ENCODE assay signal across 25 mouse cellular contexts in the genomic region with DNA sequence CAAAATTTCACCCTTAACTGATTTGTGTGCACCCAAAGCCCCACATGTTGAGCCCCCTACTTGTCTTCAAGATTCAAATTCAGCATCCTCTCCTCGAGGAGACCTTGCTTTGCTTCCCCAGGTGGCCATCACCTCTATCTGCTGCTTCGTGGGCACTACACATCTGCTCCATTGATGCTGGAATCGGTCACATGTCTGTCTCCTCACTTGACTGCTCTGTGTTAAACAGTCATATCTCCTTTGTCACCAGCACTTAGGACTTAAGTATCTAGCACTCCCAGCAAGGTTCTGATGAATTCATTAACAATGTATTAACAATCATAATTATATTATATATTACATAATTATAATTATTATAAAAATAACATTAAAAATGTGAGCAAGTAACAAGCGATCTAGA.
"Had no signal": no experiment of that assay in that cellular context is flagged by ENCODE, and none has a peak within 500 bp of the region (broad histone marks: within the 10 kb centered on the region; RNA-seq: fewer than 3 reads in every experiment).

No protein-coding gene starts in this region.

- H3K27me3 ChIP-seq: heart, embryonic 13.5 days; heart, embryonic 15.5 days; hindbrain, embryonic 13.5 days; hindbrain, embryonic 15.5 days; intestine, embryonic 15.5 days; kidney, embryonic 15.5 days; limb, embryonic 13.5 days; limb, embryonic 15.5 days; liver, embryonic 12.5 days had no signal

- H3K9ac ChIP-seq: heart, embryonic 13.5 days; heart, embryonic 15.5 days; hindbrain, embryonic 13.5 days; hindbrain, embryonic 15.5 days; intestine, embryonic 15.5 days; kidney, embryonic 15.5 days; limb, embryonic 13.5 days; limb, embryonic 15.5 days; liver, embryonic 12.5 days; liver, embryonic 14.5 days had no signal

- H3K9me3 ChIP-seq: heart, embryonic 13.5 days; heart, embryonic 15.5 days; hindbrain, embryonic 13.5 days; hindbrain, embryonic 15.5 days; intestine, embryonic 15.5 days; kidney, embryonic 15.5 days; limb, embryonic 13.5 days; limb, embryonic 15.5 days; liver, embryonic 12.5 days had no signal

- H3K27ac ChIP-seq: heart, adult 2 months; heart, embryonic 13.5 days; heart, embryonic 15.5 days; hindbrain, embryonic 13.5 days; hindbrain, postnatal 0 days; intestine, embryonic 15.5 days; kidney, embryonic 15.5 days; kidney, postnatal 0 days; limb, embryonic 13.5 days; limb, embryonic 15.5 days; liver, embryonic 12.5 days; liver, embryonic 14.5 days had no signal

- DNase-seq: gastrocnemius, postnatal 14 days; gastrocnemius, postnatal 36 days; heart, adult 11 months; heart, adult 2 months; heart, postnatal 14 days; heart, postnatal 36 days; kidney, adult 11 months; kidney, adult 2 months; kidney, adult 9 months; kidney, postnatal 14 days; kidney, postnatal 36 days; layer of hippocampus, postnatal 36 days had no signal

- H3K4me1 ChIP-seq: heart, embryonic 13.5 days; heart, embryonic 15.5 days; intestine, embryonic 15.5 days; kidney, embryonic 15.5 days; limb, embryonic 15.5 days; liver, embryonic 12.5 days had no signal

- H3K4me3 ChIP-seq: heart, adult 2 months; heart, embryonic 13.5 days; heart, embryonic 15.5 days; hindbrain, embryonic 13.5 days; hindbrain, embryonic 15.5 days; intestine, embryonic 15.5 days; kidney, embryonic 15.5 days; limb, embryonic 13.5 days; limb, embryonic 15.5 days; liver, embryonic 12.5 days had no signal

- H3K4me2 ChIP-seq: heart, embryonic 11.5 days; heart, embryonic 13.5 days; heart, embryonic 15.5 days; hindbrain, embryonic 13.5 days; hindbrain, embryonic 15.5 days; intestine, embryonic 15.5 days; kidney, embryonic 15.5 days; limb, embryonic 13.5 days; limb, embryonic 15.5 days; liver, embryonic 12.5 days had no signal

- ATAC-seq: hindbrain, postnatal 0 days; intestine, embryonic 15.5 days; liver, embryonic 12.5 days had no signal

- H3K36me3 ChIP-seq: heart, embryonic 13.5 days; heart, embryonic 15.5 days; hindbrain, embryonic 13.5 days; hindbrain, embryonic 15.5 days; intestine, embryonic 15.5 days; kidney, embryonic 15.5 days; limb, embryonic 13.5 days; limb, embryonic 15.5 days; liver, embryonic 12.5 days had no signal
